Mouse (Mus musculus): ENCODE measurements at regions not wholly inside any gene's neighbourhood (a gene's known extent, or its start where the extent isn't known, plus 50 kb on each side); places are given as distances from the start of the nearest gene placed in this dataset.

DNA sequence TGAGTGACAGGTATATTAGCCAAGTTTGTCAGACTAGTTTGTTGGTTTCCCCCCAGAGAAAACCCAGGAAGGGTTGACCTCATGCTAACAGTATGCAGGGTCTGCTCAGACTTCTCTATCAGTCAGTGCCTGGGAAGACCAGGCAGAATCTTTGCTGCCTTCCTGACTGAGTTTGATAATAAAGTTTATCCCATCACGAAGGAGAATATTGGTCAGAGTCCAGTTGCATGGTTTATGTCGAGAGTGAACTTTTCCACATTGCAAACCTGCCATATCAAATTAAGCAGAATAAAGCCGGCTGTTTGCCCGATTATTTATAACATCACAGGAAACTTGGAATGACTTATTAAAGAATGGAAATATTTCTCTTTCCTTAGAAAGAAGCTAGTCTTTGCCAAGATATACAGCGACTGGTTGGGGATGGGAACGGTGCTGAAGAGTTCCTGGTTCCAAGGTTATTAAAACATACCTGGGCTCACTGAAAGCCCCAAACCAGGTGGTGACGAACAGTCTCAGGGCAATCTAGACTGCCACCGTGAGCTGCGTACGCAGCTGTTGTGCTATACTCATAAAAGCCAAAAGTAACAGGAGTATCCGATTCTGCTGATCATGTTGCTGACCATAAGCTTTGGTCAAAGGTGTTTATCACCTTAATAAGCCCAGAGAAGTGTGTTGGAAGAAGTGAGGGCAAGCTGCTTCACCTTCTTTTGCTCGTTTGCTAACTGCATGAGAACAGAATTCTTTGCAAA, 1536.7 kb upstream of the Flrt2 start:
- TF ChIP-seq CTCF (IDR thresholded peaks at IDR 0.05; ENCODE audit: low read depth, low read length) = no peak
- no peak for TF ChIP-seq POLR2A (IDR thresholded peaks at IDR 0.05; ENCODE audit: extremely low read depth, insufficient read depth, low read length)
